Mouse (Mus musculus) CH12.LX (cell line): ENCODE data around the gene Krr1. TPM values are rescaled to one million over a fixed set of nuclear protein-coding genes. Genes with fewer than 3 reads are reported as not detected.

ENCODE experiments used
- polyA plus RNA-seq: library from polyadenylated mRNA; unstranded; fragments of >175 nt; gene quantifications from 2 replicates; pipeline ENCODE4 v1.2.1, GENCODE M21; 2012; ENCODE audit warnings: low read depth; ENCODE audit not compliant: insufficient read length
- total RNA-seq, 2 experiments: library from RNA; depleted of rRNA; stranded (reverse); fragments of 300-350 nt in 1 of 2; fragments of >200 nt in 1 of 2; gene quantifications; 2 replicates each; pipeline ENCODE4 v1.2.3; 2012 to 2014

Gene Krr1
- total and polyA plus RNA-seq, 3 experiments: 56.9 to 108 (median 58.7) TPM

Other genes starting within 250 kb of the Krr1 start
- 341 and 362 TPM in 2 replicates for gene Glipr1, start 30.0 kb downstream of the Krr1 start, total RNA-seq (2012; rRNA removed)
- 907 and 1,004 TPM in 2 replicates for gene Glipr1, start 30.0 kb downstream of the Krr1 start, total RNA-seq (2014; rRNA removed)
- 471 and 472 TPM in 2 replicates for gene Glipr1, start 30.0 kb downstream of the Krr1 start, polyA plus RNA-seq
- gene Glipr1l1, start 87.5 kb downstream of the Krr1 start, total RNA-seq (2012; rRNA removed): not detected in 2 replicates
- gene Glipr1l1, start 87.5 kb downstream of the Krr1 start, total RNA-seq (2014; rRNA removed): not detected in 2 replicates
- not detected in 2 replicates for gene Glipr1l1, start 87.5 kb downstream of the Krr1 start, polyA plus RNA-seq
- gene Glipr1l2, start 110.7 kb downstream of the Krr1 start, total RNA-seq (2012; rRNA removed): not detected in 2 replicates
- not detected in 2 replicates for gene Glipr1l2, start 110.7 kb downstream of the Krr1 start, total RNA-seq (2014; rRNA removed)
- gene Glipr1l2, start 110.7 kb downstream of the Krr1 start, polyA plus RNA-seq: not detected in 2 replicates
- gene Glipr1l3, start 187.7 kb downstream of the Krr1 start, total RNA-seq (2012; rRNA removed): not detected in 2 replicates
- not detected in 2 replicates for gene Glipr1l3, start 187.7 kb downstream of the Krr1 start, total RNA-seq (2014; rRNA removed)
- not detected in 2 replicates for gene Glipr1l3, start 187.7 kb downstream of the Krr1 start, polyA plus RNA-seq
- 0.08 TPM in 1 of 2 replicates, not detected in the other for gene Caps2, start 191.0 kb downstream of the Krr1 start, total RNA-seq (2012; rRNA removed)
- 0.21 and 0.50 TPM in 2 replicates for gene Caps2, start 191.0 kb downstream of the Krr1 start, total RNA-seq (2014; rRNA removed)
- 0.31 and 0.51 TPM in 2 replicates for gene Caps2, start 191.0 kb downstream of the Krr1 start, polyA plus RNA-seq